Mouse (Mus musculus) MEL (cell line): Measurements from ENCODE around the gene Pigs. TPM values are rescaled to one million over a fixed set of nuclear protein-coding genes. Genes with fewer than 3 reads are reported as not detected.

Experiments used
- DNase-seq: peaks from one replicate; pipeline ENCODE4 v3.0.0; 2011; ENCODE audit warnings: low read depth, low spot score
- H3K27ac ChIP-seq: 2 replicates; pipeline ENCODE4 v1.5.1; 2012; ENCODE audit warnings: low read depth, mild to moderate bottlenecking, control low read depth, low read length, moderate library complexity; ENCODE audit not compliant: control insufficient read depth
- H3K27me3 ChIP-seq, 2 experiments: fragments of 150-350 bp in 1 of 2; sonication (generic) in 1 of 2; 2 replicates each; pipeline ENCODE4 v1.6.1; 2012; ENCODE audit warnings: low read length in 2 of 2, mild to moderate bottlenecking in 2 of 2, improper control_type of control experiment in 1 of 2, moderate library complexity in 1 of 2; ENCODE audit not compliant: insufficient read depth in 2 of 2, control insufficient read depth in 1 of 2
- H3K36me3 ChIP-seq, 2 experiments: 2 replicates each; pipeline ENCODE4 v1.6.1; 2012 to 2014; ENCODE audit warnings: low read length in 2 of 2, improper control_type of control experiment in 1 of 2, inconsistent platforms in 1 of 2, mild to moderate bottlenecking in 1 of 2; ENCODE audit not compliant: insufficient read depth in 2 of 2, control insufficient read depth in 1 of 2
- H3K4me1 ChIP-seq, 2 experiments: fragments of 150-350 bp in 1 of 2; sonication (generic) in 1 of 2; 2 replicates each; pipeline ENCODE4 v1.6.1; 2012; ENCODE audit warnings: low read length in 2 of 2, improper control_type of control experiment in 1 of 2, mild to moderate bottlenecking in 1 of 2; ENCODE audit not compliant: insufficient read depth in 2 of 2, control insufficient read depth in 1 of 2
- H3K4me3 ChIP-seq, 2 experiments: fragments of 150-350 bp in 1 of 2; sonication (generic) in 1 of 2; 2 replicates each; pipeline ENCODE4 v1.5.1; 2012; ENCODE audit warnings: low read depth in 2 of 2, low read length in 2 of 2, mild to moderate bottlenecking in 2 of 2, moderate library complexity in 2 of 2, control low read depth in 1 of 2, improper control_type of control experiment in 1 of 2; ENCODE audit not compliant: control insufficient read depth in 1 of 2, insufficient read depth in 1 of 2
- H3K79me2 ChIP-seq: 2 replicates; pipeline ENCODE4 v1.6.1; 2012; ENCODE audit warnings: mild to moderate bottlenecking, low read length, moderate library complexity; ENCODE audit not compliant: control insufficient read depth, poor library complexity, insufficient read depth
- H3K9ac ChIP-seq: 2 replicates; pipeline ENCODE4 v1.6.1; 2012; ENCODE audit warnings: low read depth, mild to moderate bottlenecking, control low read depth, low read length, moderate library complexity; ENCODE audit not compliant: control insufficient read depth, poor library complexity, severe bottlenecking
- H3K9me3 ChIP-seq: fragments of 150-350 bp; sonication (generic); replicated peaks from 2 replicates; pipeline ENCODE4 v1.6.1; 2012; ENCODE audit warnings: mild to moderate bottlenecking, low read length, improper control_type of control experiment, moderate library complexity; ENCODE audit not compliant: insufficient read depth
- BHLHE40 ChIP-seq: IDR thresholded peaks from 2 replicates; pipeline ENCODE4 v1.6.1; 2012; ENCODE audit warnings: low read depth, mild to moderate bottlenecking, inconsistent platforms, low read length, improper control_type of control experiment, borderline replicate concordance
- CHD2 ChIP-seq: IDR thresholded peaks from 2 replicates; pipeline ENCODE4 v1.6.1; 2011; ENCODE audit warnings: low read length, improper control_type of control experiment
- EP300 ChIP-seq, 2 experiments: IDR thresholded peaks; 2 replicates each; pipeline ENCODE4 v1.6.1; 2011; ENCODE audit warnings: improper control_type of control experiment in 2 of 2, low read length in 2 of 2, low read depth in 1 of 2, mild to moderate bottlenecking in 1 of 2
- ETS1 ChIP-seq: IDR thresholded peaks from 2 replicates; pipeline ENCODE4 v1.6.1; 2012; ENCODE audit warnings: low read depth, mild to moderate bottlenecking, inconsistent platforms, low read length, improper control_type of control experiment, moderate library complexity
- MAFK ChIP-seq: IDR thresholded peaks from 2 replicates; pipeline ENCODE4 v1.6.1; 2011; ENCODE audit warnings: low read depth, mild to moderate bottlenecking, low read length, improper control_type of control experiment, borderline replicate concordance
- MAZ ChIP-seq: IDR thresholded peaks from 2 replicates; pipeline ENCODE4 v1.6.1; 2012; ENCODE audit warnings: low read depth, mild to moderate bottlenecking, inconsistent platforms, low read length, improper control_type of control experiment
- MEF2A ChIP-seq: IDR thresholded peaks from 2 replicates; pipeline ENCODE4 v1.6.1; 2014; ENCODE audit warnings: low read depth, mild to moderate bottlenecking, inconsistent platforms, low read length, improper control_type of control experiment; ENCODE audit not compliant: poor library complexity, insufficient replicate concordance, severe bottlenecking; ENCODE audit errors: extremely low read depth
- MYC ChIP-seq: IDR thresholded peaks from 2 replicates; pipeline ENCODE4 v1.6.1; 2011; ENCODE audit warnings: low read depth, mild to moderate bottlenecking, low read length, improper control_type of control experiment, moderate library complexity
- NRF1 ChIP-seq: IDR thresholded peaks from 2 replicates; pipeline ENCODE4 v1.6.1; 2014; ENCODE audit warnings: low read depth, mild to moderate bottlenecking, inconsistent platforms, low read length, improper control_type of control experiment, moderate library complexity; ENCODE audit not compliant: poor library complexity, insufficient read depth, severe bottlenecking
- POLR2AphosphoS2 ChIP-seq: IDR thresholded peaks from 2 replicates; pipeline ENCODE4 v1.6.1; 2011; ENCODE audit warnings: low read length, improper control_type of control experiment
- TAL1 ChIP-seq: IDR thresholded peaks from 2 replicates; pipeline ENCODE4 v1.6.1; 2012; ENCODE audit warnings: mild to moderate bottlenecking, inconsistent platforms, low read length, moderate library complexity, mixed read lengths
- TBP ChIP-seq: IDR thresholded peaks from 2 replicates; pipeline ENCODE4 v1.8.0; 2011; ENCODE audit warnings: low read depth, low read length, improper control_type of control experiment
- USF1 ChIP-seq: IDR thresholded peaks from 2 replicates; pipeline ENCODE4 v1.6.1; 2014; ENCODE audit warnings: low read depth, mild to moderate bottlenecking, inconsistent platforms, low read length, improper control_type of control experiment, moderate library complexity
- ZKSCAN1 ChIP-seq: IDR thresholded peaks from 2 replicates; pipeline ENCODE4 v1.6.1; 2012; ENCODE audit warnings: low read depth, mild to moderate bottlenecking, inconsistent platforms, low read length, improper control_type of control experiment, moderate library complexity
- ZNF384 ChIP-seq: IDR thresholded peaks from 2 replicates; pipeline ENCODE4 v1.6.1; 2012; ENCODE audit warnings: low read depth, mild to moderate bottlenecking, inconsistent platforms, low read length, improper control_type of control experiment
- polyA plus RNA-seq, 2 experiments: library from polyadenylated mRNA; stranded (reverse) in 1 of 2; unstranded in 1 of 2; fragments of >175 nt in 1 of 2; fragments of >200 nt in 1 of 2; gene quantifications; 2 replicates each; pipeline versions ENCODE4 v1.2.1 to v1.2.4; 2012; ENCODE audit warnings: low replicate concordance in 2 of 2, low read depth in 1 of 2; ENCODE audit not compliant: insufficient read length in 2 of 2, insufficient read depth in 1 of 2, missing spikeins in 1 of 2
- total RNA-seq: library from RNA; depleted of rRNA; stranded (reverse); fragments of 300-350 nt; gene quantifications from 2 replicates; pipeline ENCODE4 v1.2.3, GENCODE M21; 2012

Pigs gene
- total and polyA plus RNA-seq, 3 experiments, result 28.5 to 97.1 (median 51.2) TPM

DNA sequence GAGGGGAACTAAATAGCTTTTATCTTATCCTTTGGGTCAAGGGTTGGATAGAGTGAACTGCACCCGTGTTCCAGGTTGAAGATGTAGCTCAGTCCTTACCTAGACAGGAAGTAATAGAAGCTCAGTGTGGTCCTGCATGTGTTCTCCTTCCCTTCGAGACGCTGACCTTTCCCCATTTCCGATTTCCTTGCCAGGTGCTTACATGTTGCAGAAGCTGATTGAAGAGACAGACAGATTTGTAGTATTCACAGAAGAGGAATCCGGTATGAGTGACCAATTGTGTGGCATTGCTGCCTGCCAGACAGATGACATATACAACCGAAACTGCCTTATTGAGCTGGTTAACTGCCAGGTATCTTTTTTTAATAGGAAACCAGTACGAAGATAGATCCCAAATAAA lies 49.4 kb upstream of the Pigs start:
- DNase-seq, result no peak
- H3K36me3 ChIP-seq, result peaks cover 0 to 43% of the 10 kb centered on the region in 2 experiments; a peak in 2 of 4 replicates
- no peak overlapping the region for H3K27ac ChIP-seq
- H3K9ac ChIP-seq, result no peak overlapping the region
- H3K79me2 ChIP-seq, result no peaks in the 10 kb centered on the region
- H3K9me3 ChIP-seq, result no peaks in the 10 kb centered on the region
- H3K4me1 ChIP-seq, result 0 out of 4 replicates have a peak, but pooled peaks cover 0 to 2% of the 10 kb centered on the region in 2 experiments
- no peak for TF ChIP-seq MYC
- no peak for TF ChIP-seq MAZ
- H3K27me3 ChIP-seq, result no peaks in the 10 kb centered on the region
- no peak overlapping the region for H3K4me3 ChIP-seq

DNA sequence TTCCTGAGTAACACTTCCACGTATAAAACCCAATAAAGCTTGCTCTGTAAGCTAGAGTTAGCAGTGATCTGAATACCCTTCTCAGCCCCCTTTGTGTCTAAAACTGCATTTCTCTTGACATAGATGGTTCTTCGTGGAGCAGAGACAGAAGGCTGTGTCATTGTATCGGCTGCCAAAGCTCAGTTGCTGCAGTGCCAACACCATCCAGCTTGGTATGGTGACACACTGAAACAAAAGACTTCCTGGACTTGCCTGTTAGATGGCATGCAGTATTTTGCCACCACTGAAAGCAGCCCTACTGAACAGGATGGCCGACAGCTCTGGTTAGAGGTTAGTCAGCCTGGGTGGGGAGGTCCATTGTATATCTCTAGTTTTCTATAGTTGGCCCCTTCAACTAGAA lies 48.6 kb upstream of the Pigs start:
- TF ChIP-seq TBP (no peak), POLR2AphosphoS2 (no peak), ETS1 (no peak), USF1 (no peak), CHD2 (no peak), NRF1 (no peak), BHLHE40 (no peak), MYC (no peak), EP300 (IDR thresholded peaks at IDR 0.05; ENCODE audit: low read depth in 1 of 2, low read length in 2 of 2) (no peak), ZNF384 (no peak), MAFK (no peak), ZKSCAN1 (no peak), TAL1 (no peak), MEF2A (no peak)
- TF ChIP-seq, all 39 proteins: peak for 0
- Histone ChIP-seq H3K36me3 (peaks cover 0 to 46% of the 10 kb centered on the region in 2 experiments; a peak in 2 of 4 replicates), H3K9me3 (no peaks in the 10 kb centered on the region), H3K27me3 (no peaks in the 10 kb centered on the region), H3K4me3 (no peak overlapping the region), H3K9ac (no peak overlapping the region), H3K4me1 (0 out of 4 replicates have a peak, but pooled peaks cover 0 to 2% of the 10 kb centered on the region in 2 experiments), H3K27ac (no peak overlapping the region), H3K79me2 (no peaks in the 10 kb centered on the region)
- no peak for DNase-seq
